In the genomic region with DNA sequence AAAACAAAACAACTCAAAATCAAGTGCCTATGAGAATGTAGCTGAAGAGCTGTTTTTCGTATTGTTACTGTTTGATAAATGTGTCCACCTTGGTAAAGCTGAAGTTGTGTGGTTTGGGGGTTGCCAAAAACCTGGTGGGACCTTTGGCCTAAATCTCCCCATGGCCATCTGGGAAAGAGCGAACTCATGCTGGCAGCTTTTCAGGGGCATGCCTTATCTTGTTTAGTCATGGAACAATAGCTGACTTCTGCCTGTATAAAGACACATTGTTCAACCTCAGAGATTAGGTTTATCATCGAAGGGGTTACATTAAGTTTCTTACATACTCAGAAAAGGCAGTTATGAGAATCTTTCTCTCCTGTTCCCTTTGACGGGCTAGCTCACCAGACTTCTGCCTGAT, we compare ENCODE assay signal across 12 mouse cellular contexts. TPM values are rescaled to one million over a fixed set of nuclear protein-coding genes. Genes with fewer than 3 reads are reported as not detected.
DNase-seq lines count a peak whose midpoint lies in the region; TF ChIP-seq lines count a peak whose summit lies in the region.
"Had no signal": no experiment of that assay in that cellular context is flagged by ENCODE, and none has a peak within 500 bp of the region (broad histone marks: within the 10 kb centered on the region; RNA-seq: fewer than 3 reads in every experiment).

No protein-coding gene starts in this region.

- peaks cover 13% of the 10 kb centered on the region for H3K4me1 ChIP-seq in lung, adult 2 months (ENCODE audit: control insufficient read depth, insufficient read depth, low read length)
- H3K4me1 ChIP-seq: forebrain, embryonic 13.5 days; neural tube, embryonic 12.5 days; stomach, embryonic 15.5 days had no signal

- no peak for TF ChIP-seq POLR2A in lung, adult 2 months (IDR thresholded peaks at IDR 0.05; ENCODE audit: borderline replicate concordance, extremely low read depth, low read depth, low read length)

- peak; percentile 15 to 50 for DNase-seq in lung, adult 18-20 months
- no peak for DNase-seq in lung, adult 2 months
- peak; percentile 94 for DNase-seq in brain, adult 2 months (ENCODE audit: low read depth, low spot score)
- peak; percentile 79 to 84 for DNase-seq in cerebellum, postnatal 36 days
- peak; percentile 74 for DNase-seq in testis, postnatal 10 days (ENCODE audit: low spot score)
- DNase-seq in right cerebral cortex, adult 18-20 months, result no peak
- DNase-seq in right cerebral cortex, postnatal 25 days, result no peak
- DNase-seq: kidney, adult 18-20 months; liver had no signal

- 48% methylated on average over 4 of the region's 4 CpGs for WGBS in lung, adult 2 months

- H3K4me3 ChIP-seq in lung, adult 2 months (replicated peaks; ENCODE audit: extremely low read depth, low read depth, low read length), result no peak overlapping the region
- H3K4me3 ChIP-seq: forebrain, embryonic 13.5 days; neural tube, embryonic 12.5 days; stomach, embryonic 15.5 days had no signal

- TF ChIP-seq CTCF in lung, adult 2 months (IDR thresholded peaks at IDR 0.05; ENCODE audit: insufficient read depth, low read length), result no peak

RNA-seq across cellular contexts. Expression of gene Smarca2, which starts 38.2 kb away (rescaled TPM):
- 69.7 and 78.9 TPM in 2 replicates for polyA plus RNA-seq in lung, adult 2 months (2012; rRNA removed)

Comparison
In these comparisons a context has a peak if more than half of its experiments do, and no peak if none do; other contexts are left out.
1. DNase-seq: peak in lung, adult 18-20 months (2 of 2), brain, adult 2 months (single experiment), cerebellum, postnatal 36 days (2 of 2) and testis, postnatal 10 days (single experiment); none in lung, adult 2 months (single experiment), right cerebral cortex, adult 18-20 months (single experiment) and right cerebral cortex, postnatal 25 days (single experiment).